Mouse (Mus musculus) c-Kit-positive CD71-positive TER-119-negative erythroid progenitor cells, embryonic 14.5 days (primary cell): ENCODE data around the gene Spib.

Experiments
- DNase-seq: peaks from one replicate; pipeline ENCODE4 v3.0.0-alpha.2; 2013; ENCODE audit warnings: low read depth

The Spib gene

GRCm38 (mm10) chr7:44486927-44487575, 44.8 kb downstream of the Spib start:
- DNase-seq: no peak

GRCm38 (mm10) chr7:44485572-44486195, 46.2 kb downstream of the Spib start:
- DNase-seq: no peak

- DNase-seq: peak; percentile 72
Observed at GRCm38 (mm10) chr7:44484841-44485571, 46.9 kb downstream of the Spib start.

GRCm38 (mm10) chr7:44484109-44484508, 47.8 kb downstream of the Spib start:
- DNase-seq: no peak

- DNase-seq: peak; percentile 65
Observed at GRCm38 (mm10) chr7:44482836-44483435, 48.9 kb downstream of the Spib start.
